In the genomic region with DNA sequence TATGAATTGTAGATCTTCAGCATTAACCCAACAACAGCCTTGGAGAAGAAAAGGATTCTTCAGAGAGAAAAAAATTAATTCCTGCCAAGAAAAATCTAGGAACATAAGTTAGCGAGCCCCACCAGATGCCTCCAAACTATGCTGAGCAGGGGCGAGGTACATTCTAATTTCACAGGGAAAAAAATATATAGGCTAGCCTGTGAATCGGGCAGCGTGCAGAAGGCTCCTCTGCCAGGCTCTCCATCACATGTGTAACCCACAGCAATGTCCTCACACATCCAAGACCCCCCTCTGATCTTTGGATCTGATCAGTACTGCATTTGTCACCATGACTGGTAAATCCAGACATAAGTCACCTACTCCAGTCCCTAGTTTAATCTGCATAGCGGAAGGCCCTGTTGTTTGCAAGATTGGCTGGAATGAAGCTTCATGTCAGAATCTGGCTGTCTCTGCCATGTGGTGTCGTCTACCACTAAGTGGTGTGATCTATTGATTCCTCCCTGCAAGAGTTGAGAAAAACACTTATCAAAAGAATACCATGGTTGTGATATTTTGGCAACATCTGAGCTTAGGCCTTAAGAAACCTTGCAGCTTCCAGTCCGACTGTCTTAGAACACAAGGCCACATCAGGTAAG, we compare ENCODE assay signal across 19 mouse cellular contexts. TPM values are rescaled to one million over a fixed set of nuclear protein-coding genes. Genes with fewer than 3 reads are reported as not detected.
DNase-seq lines count a peak whose midpoint lies in the region; ATAC-seq and TF ChIP-seq lines count a peak whose summit lies in the region.
"Had no signal": no experiment of that assay in that cellular context is flagged by ENCODE, and none has a peak within 500 bp of the region (broad histone marks: within the 10 kb centered on the region; RNA-seq: fewer than 3 reads in every experiment).

No protein-coding gene starts in this region.

- H3K4me1 ChIP-seq in forebrain, embryonic 14.5 days (ENCODE audit: control insufficient read depth, insufficient read depth, low read length): peaks cover 8% of the 10 kb centered on the region; the same call in 1 of the 2 replicates
- peaks cover 18% of the 10 kb centered on the region for H3K4me1 ChIP-seq in forebrain, embryonic 12.5 days

- no peaks in the 10 kb centered on the region for H3K9me3 ChIP-seq in forebrain, embryonic 14.5 days (replicated peaks; ENCODE audit: control insufficient read depth, low read length)
- H3K9me3 ChIP-seq in forebrain, embryonic 12.5 days: no peaks in the 10 kb centered on the region
- H3K9me3 ChIP-seq: heart, embryonic 10.5 days; hindbrain, embryonic 15.5 days; midbrain, embryonic 10.5 days had no signal

- H3K4me2 ChIP-seq in forebrain, embryonic 14.5 days (ENCODE audit: low read length): no peak overlapping the region
- H3K4me2 ChIP-seq in forebrain, embryonic 12.5 days: no peak overlapping the region
- H3K4me2 ChIP-seq: hindbrain, embryonic 15.5 days had no signal

- no peak overlapping the region; the same call in 1 of the 2 replicates for H3K27ac ChIP-seq in forebrain, embryonic 14.5 days (ENCODE audit: low read depth, low read length)
- no peak overlapping the region for H3K27ac ChIP-seq in forebrain, embryonic 12.5 days
- peak overlapping the region; percentile 71 for H3K27ac ChIP-seq in layer of hippocampus, adult 2 months
- H3K27ac ChIP-seq: heart, embryonic 10.5 days; hindbrain, embryonic 15.5 days; midbrain, embryonic 10.5 days had no signal

- no peak overlapping the region for H3K4me3 ChIP-seq in forebrain, embryonic 14.5 days (ENCODE audit: low read depth, low read length)
- H3K4me3 ChIP-seq in forebrain, embryonic 12.5 days (replicated peaks): no peak overlapping the region
- H3K4me3 ChIP-seq in layer of hippocampus, adult 2 months: no peak overlapping the region
- H3K4me3 ChIP-seq: heart, embryonic 10.5 days; hindbrain, embryonic 15.5 days; midbrain, embryonic 10.5 days; myocyte had no signal

- peak; percentile 59; the same call in 1 of the 2 replicates for ATAC-seq in forebrain, embryonic 14.5 days
- no peak for ATAC-seq in forebrain, embryonic 12.5 days (ENCODE audit: low FRiP score)
- ATAC-seq: midbrain, embryonic 16.5 days had no signal

- H3K27me3 ChIP-seq in forebrain, embryonic 14.5 days (replicated peaks; ENCODE audit: control insufficient read depth, insufficient read depth, low read length): no peaks in the 10 kb centered on the region
- H3K27me3 ChIP-seq in forebrain, embryonic 12.5 days: no peaks in the 10 kb centered on the region
- H3K27me3 ChIP-seq: hindbrain, embryonic 15.5 days had no signal

- no peaks in the 10 kb centered on the region for H3K36me3 ChIP-seq in forebrain, embryonic 14.5 days (ENCODE audit: control insufficient read depth, insufficient read depth, low read length)
- no peaks in the 10 kb centered on the region for H3K36me3 ChIP-seq in forebrain, embryonic 12.5 days (replicated peaks)
- H3K36me3 ChIP-seq: heart, embryonic 10.5 days; hindbrain, embryonic 15.5 days; midbrain, embryonic 10.5 days had no signal

- no peak overlapping the region for H3K9ac ChIP-seq in forebrain, embryonic 14.5 days (ENCODE audit: low read length)
- H3K9ac ChIP-seq in forebrain, embryonic 12.5 days: no peak overlapping the region
- H3K9ac ChIP-seq: hindbrain, embryonic 15.5 days had no signal

- WGBS in forebrain, embryonic 14.5 days: 77% methylated on average over 7 of the region's 7 CpGs
- WGBS in forebrain, embryonic 12.5 days: 91% methylated on average over 7 of the region's 7 CpGs

- DNase-seq in forebrain, embryonic 14.5 days (ENCODE audit: low spot score): peak; percentile 59
- peak; percentile 29 to 46 for DNase-seq in layer of hippocampus, adult 2 months (ENCODE audit: low spot score in 2 of 2)
- no peak for DNase-seq in layer of hippocampus, postnatal 10 days (ENCODE audit: low spot score in 2 of 2)
- peak; percentile 45 to 53 for DNase-seq in right cerebral cortex, adult 2 months (ENCODE audit: low spot score in 2 of 2)
- DNase-seq in right cerebral cortex, postnatal 4 days: no peak
- peak; percentile 65 for DNase-seq in telencephalon, adult 2 months (ENCODE audit: low read depth, low spot score)
- no peak for DNase-seq in yolk sac, embryonic 10.5 days (ENCODE audit: low spot score)
- DNase-seq: adrenal gland, postnatal 10 days; cerebellum, adult 8-10 months; cerebellum, postnatal 36 days; kidney, postnatal 10 days; thymus, postnatal 36 days had no signal

- TF ChIP-seq CTCF in layer of hippocampus, adult 2 months (conservative IDR thresholded peaks at IDR 0.05): no peak

RNA-seq across cellular contexts. Expression of a gene that starts 23.9 kb away (rescaled TPM):
- polyA plus RNA-seq in forebrain, embryonic 14.5 days (2014; fragmentation: Nextera tagmentation; extraction: Ambion mirVana): 68.1 and 95.4 TPM in 2 replicates
- 58.2 and 59.1 TPM in 2 replicates for polyA plus RNA-seq in forebrain, embryonic 12.5 days (2016; fragmentation: Nextera tagmentation; extraction: Ambion mirVana)
- 10 to 100 TPM; 41.1 to 43.7 TPM for total RNA-seq in layer of hippocampus, adult 2 months (2021)
- total RNA-seq in layer of hippocampus, postnatal 10 days (2021): 10 to 100 TPM; 29.2 to 36.5 TPM

RNA-seq across cellular contexts. Expression of a gene that starts 29.3 kb away (rescaled TPM):
- 11.0 and 11.2 TPM in 2 replicates for polyA plus RNA-seq in forebrain, embryonic 14.5 days (2014; fragmentation: Nextera tagmentation; extraction: Ambion mirVana)
- polyA plus RNA-seq in forebrain, embryonic 12.5 days (2016; fragmentation: Nextera tagmentation; extraction: Ambion mirVana): 9.7 and 10.9 TPM in 2 replicates
- 10 to 100 TPM; 38.3 to 40.7 TPM for total RNA-seq in layer of hippocampus, adult 2 months (2021)
- total RNA-seq in layer of hippocampus, postnatal 10 days (2021): 10 to 100 TPM; 43.1 to 47.0 TPM
- total RNA-seq: granulocyte monocyte progenitor cell, adult 5-6 weeks had no signal

Comparison
In these comparisons a context has a peak if more than half of its experiments do, and no peak if none do; other contexts are left out.
1. DNase-seq: peak in forebrain, embryonic 14.5 days (single experiment), layer of hippocampus, adult 2 months (2 of 2), right cerebral cortex, adult 2 months (2 of 2) and telencephalon, adult 2 months (single experiment); none in layer of hippocampus, postnatal 10 days (0 of 2), right cerebral cortex, postnatal 4 days (single experiment) and yolk sac, embryonic 10.5 days (single experiment).